Mouse (Mus musculus): ENCODE measurements around the gene Rela.

The Rela gene

GRCm38 (mm10) chr19:5636036-5636570 lies 1.2 kb upstream of the Rela start:
- DNase-seq (ENCODE audit: inconsistent ontology term), result no peak

- no peak for DNase-seq (ENCODE audit: inconsistent ontology term)
Observed at GRCm38 (mm10) chr19:5636571-5637041, 677 bp upstream of the Rela start.

GRCm38 (mm10) chr19:5638416-5639005 lies 1.2 kb downstream of the Rela start:
- no peak for DNase-seq (ENCODE audit: inconsistent ontology term)

- DNase-seq (ENCODE audit: inconsistent ontology term), result no peak
Observed at GRCm38 (mm10) chr19:5640339-5640738, 3.1 kb downstream of the Rela start.

GRCm38 (mm10) chr19:5641021-5641420 lies 3.7 kb downstream of the Rela start:
- DNase-seq (ENCODE audit: inconsistent ontology term), result no peak

GRCm38 (mm10) chr19:5641641-5642040 lies 4.4 kb downstream of the Rela start:
- no peak for DNase-seq (ENCODE audit: inconsistent ontology term)

- DNase-seq (ENCODE audit: inconsistent ontology term), result no peak
Observed at GRCm38 (mm10) chr19:5645280-5645679, 8.0 kb downstream of the Rela start.

GRCm38 (mm10) chr19:5646731-5647330 lies 9.5 kb downstream of the Rela start:
- no peak for DNase-seq (ENCODE audit: inconsistent ontology term)

- no peak for DNase-seq (ENCODE audit: inconsistent ontology term)
Observed at GRCm38 (mm10) chr19:5647791-5648190, 10.5 kb downstream of the Rela start.

GRCm38 (mm10) chr19:5648401-5649297 lies 11.4 kb downstream of the Rela start:
- peak; percentile 82 for DNase-seq (ENCODE audit: inconsistent ontology term)

GRCm38 (mm10) chr19:5649298-5649741 lies 12.0 kb downstream of the Rela start:
- DNase-seq (ENCODE audit: inconsistent ontology term), result no peak

GRCm38 (mm10) chr19:5651502-5652274 lies 14.4 kb downstream of the Rela start:
- DNase-seq (ENCODE audit: inconsistent ontology term), result no peak

GRCm38 (mm10) chr19:5652570-5652969 lies 15.3 kb downstream of the Rela start:
- DNase-seq (ENCODE audit: inconsistent ontology term), result no peak

GRCm38 (mm10) chr19:5653969-5654719 lies 16.9 kb downstream of the Rela start:
- peak; percentile 47 for DNase-seq (ENCODE audit: inconsistent ontology term)

GRCm38 (mm10) chr19:5654720-5655298 lies 17.5 kb downstream of the Rela start:
- DNase-seq (ENCODE audit: inconsistent ontology term), result peak; percentile 16

- DNase-seq (ENCODE audit: inconsistent ontology term), result no peak
Observed at GRCm38 (mm10) chr19:5660942-5661751, 23.9 kb downstream of the Rela start.

- DNase-seq (ENCODE audit: inconsistent ontology term), result no peak
Observed at GRCm38 (mm10) chr19:5662310-5662709, 25.0 kb downstream of the Rela start.

GRCm38 (mm10) chr19:5662981-5663913 lies 26.0 kb downstream of the Rela start, which contains the start of gene Sipa1:
Gene Sipa1 (minus strand): TSS chr19:5663707.
- peak; percentile 95 for DNase-seq (ENCODE audit: inconsistent ontology term)

Data from Muller cell, postnatal 12 days (primary cell).